Mouse (Mus musculus) brain, embryonic 14.5 days (tissue): ENCODE measurements around the gene Mcoln2. TPM values are rescaled to one million over a fixed set of nuclear protein-coding genes. Genes with fewer than 3 reads are reported as not detected.
"Not testable (repeated sequence)": the region's sequence is repeated elsewhere in the genome, so short reads cannot be mapped to it uniquely, and the experiment has no call there.

Source experiments
- DNase-seq: peaks from one replicate; pipeline ENCODE4 v3.0.0-alpha.2; 2011; ENCODE audit warnings: low read depth
- CTCF ChIP-seq: fragments of 200-500 bp; IDR thresholded peaks from 2 replicates; pipeline ENCODE4 v1.5.1; 2012; ENCODE audit warnings: inconsistent platforms, mild to moderate bottlenecking, moderate library complexity, borderline replicate concordance; ENCODE audit not compliant: insufficient read depth, insufficient read length; ENCODE audit errors: extremely low read depth
- POLR2A ChIP-seq: fragments of 200-500 bp; IDR thresholded peaks from 2 replicates; pipeline ENCODE4 v1.6.1; 2012; ENCODE audit warnings: mild to moderate bottlenecking, inconsistent platforms, borderline replicate concordance; ENCODE audit not compliant: poor library complexity, insufficient read depth, insufficient read length, severe bottlenecking; ENCODE audit errors: extremely low read depth
- polyA plus RNA-seq: library from polyadenylated mRNA; depleted of rRNA; stranded (reverse); fragments of >200 nt; gene quantifications from 2 replicates; pipeline ENCODE4 v1.2.3, GENCODE M21; 2012

Gene Mcoln2
- polyA plus RNA-seq, 1 experiment, result 0.19 TPM

DNA sequence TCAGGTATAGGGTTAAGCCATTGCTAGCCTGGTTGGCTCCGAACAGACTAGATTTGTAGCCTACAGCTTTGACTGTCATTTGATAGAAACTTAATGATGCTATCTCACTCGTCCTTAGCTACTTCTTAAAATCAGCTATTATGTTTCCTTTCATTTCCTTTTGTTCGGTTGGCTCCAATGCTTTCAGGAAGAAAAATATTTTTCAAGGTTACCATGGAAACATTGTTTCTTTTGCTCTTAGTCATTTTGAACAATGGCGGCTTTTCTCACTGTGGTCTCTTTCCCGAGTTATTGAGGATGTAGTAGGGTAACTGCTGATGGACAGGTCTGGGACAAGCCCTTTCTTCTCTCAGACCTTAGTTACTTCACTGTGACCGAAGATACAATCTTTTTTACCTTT, 46.7 kb downstream of the Mcoln2 start:
- TF ChIP-seq CTCF, result no peak
- no peak for TF ChIP-seq POLR2A
- peak; percentile 32 for DNase-seq

- no peak for TF ChIP-seq POLR2A
- no peak for DNase-seq
These were observed 47.4 kb downstream of the Mcoln2 start for GRCm38 (mm10) chr3:146196780-146197743.

DNA sequence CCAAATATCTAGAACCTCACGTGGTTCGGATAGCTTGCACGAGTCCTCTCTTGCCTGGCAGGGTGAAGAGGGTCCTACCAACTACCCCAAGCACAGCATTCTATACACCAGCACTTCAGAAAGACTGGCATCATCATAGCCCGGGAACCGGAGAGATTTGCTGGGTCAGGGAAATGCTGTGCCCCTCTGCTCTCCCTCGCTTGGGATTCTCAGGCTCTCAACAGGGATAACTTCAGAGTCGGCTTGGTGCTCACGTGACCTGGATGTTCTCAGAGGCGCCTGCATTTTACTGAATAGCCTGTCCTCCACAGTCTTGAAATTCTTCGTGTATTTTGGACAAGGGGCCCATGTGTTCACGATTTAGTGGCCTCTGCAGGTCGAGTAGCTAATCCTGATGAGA, 48.2 kb downstream of the Mcoln2 start:
- TF ChIP-seq CTCF, result no peak
- TF ChIP-seq POLR2A, result no peak
- DNase-seq, result no peak

GRCm38 (mm10) chr3:146198803-146199481, 49.3 kb downstream of the Mcoln2 start:
- TF ChIP-seq CTCF, result no peak
- TF ChIP-seq POLR2A, result no peak
- no peak for DNase-seq

GRCm38 (mm10) chr3:146199486-146199885, 49.9 kb downstream of the Mcoln2 start:
- no peak for DNase-seq
- TF ChIP-seq CTCF (no peak), POLR2A (no peak)

DNA sequence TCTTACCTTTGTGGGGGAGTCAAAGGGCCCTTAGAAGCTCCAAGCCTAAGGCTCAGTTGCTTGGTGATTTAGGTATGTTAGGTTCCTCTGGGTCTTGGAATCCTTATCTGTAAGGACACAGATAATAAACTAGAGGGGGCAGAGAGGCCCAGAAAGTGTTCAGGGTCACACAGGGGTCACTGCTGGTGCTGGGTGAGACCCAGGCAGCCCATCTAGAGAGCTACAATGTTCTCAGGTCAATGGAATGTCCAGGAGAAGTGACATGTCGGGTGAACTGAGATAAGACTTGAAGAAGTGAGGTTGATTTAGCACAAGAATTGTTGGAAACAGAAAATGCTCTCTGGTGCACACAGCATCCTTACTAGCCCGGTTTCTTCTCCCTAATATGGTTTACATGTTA, 54.7 kb downstream of the Mcoln2 start:
- DNase-seq, result no peak
- TF ChIP-seq CTCF, result no peak
- TF ChIP-seq POLR2A, result no peak

DNA sequence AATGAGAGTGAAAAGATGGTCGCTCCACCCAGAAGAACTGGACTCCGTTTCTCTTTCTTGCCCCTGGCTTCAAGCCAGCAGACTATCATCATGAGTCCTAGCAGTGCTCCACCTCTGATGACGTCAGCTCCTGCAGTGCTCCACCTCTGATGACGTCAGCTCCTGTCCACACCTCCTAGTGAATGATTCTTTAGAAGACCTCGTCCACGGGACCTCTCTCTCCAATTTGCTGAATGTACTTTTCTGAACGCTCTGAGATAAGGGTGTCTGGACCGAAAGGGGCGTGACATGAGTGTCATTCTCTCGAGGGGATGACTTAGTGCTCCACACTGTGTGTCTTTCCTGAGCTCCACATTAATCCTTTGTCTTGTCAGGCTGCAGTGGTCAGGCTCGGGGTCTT, 55.7 kb downstream of the Mcoln2 start:
- TF ChIP-seq POLR2A (no peak), CTCF (no peak)
- DNase-seq, result no peak

DNA sequence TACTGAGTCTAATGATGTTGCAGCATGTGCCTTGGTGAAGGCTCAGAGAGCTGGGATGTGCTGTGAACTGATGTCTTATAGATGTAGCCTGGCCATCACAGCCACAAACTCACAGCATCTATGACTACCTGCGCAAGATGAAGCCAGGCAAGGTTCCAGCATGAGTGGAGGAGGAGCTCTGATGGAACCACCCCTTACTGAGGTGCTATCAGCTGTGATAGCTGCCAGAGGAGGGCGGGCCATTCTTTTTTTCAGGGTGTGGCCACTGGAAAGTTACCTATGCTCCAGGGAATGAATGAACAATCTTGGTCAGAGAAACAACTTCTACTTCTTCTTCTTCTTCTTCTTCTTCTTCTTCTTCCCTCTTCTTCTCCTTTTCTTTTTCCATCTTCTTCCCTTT, 57.0 kb downstream of the Mcoln2 start:
- TF ChIP-seq CTCF (no peak), POLR2A (no peak)
- DNase-seq, result no peak

- no peak for DNase-seq
- TF ChIP-seq CTCF (no peak), POLR2A (no peak)
These were observed 57.8 kb downstream of the Mcoln2 start for GRCm38 (mm10) chr3:146207440-146207839.

DNA sequence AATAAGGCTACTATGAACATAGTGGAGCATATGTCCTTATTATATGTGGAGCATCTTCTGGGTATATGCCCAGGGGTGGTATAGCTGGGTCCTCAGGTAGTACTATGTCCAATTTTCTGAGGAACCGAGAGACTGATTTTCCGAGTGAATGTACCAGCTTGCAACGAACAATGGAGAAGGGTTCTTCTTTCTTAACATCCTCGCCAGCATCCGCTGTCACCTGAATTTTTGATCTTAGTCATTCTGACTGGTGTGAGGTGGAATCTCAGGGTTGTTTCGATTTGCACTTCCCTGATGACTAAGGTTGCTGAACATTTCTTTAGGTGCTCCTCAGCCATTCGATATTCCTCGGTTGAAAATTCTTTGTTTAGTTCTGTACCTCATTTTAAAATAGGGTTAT, 60.1 kb downstream of the Mcoln2 start:
- DNase-seq, result not testable (repeated sequence)

GRCm38 (mm10) chr3:146211141-146211747, 61.6 kb downstream of the Mcoln2 start:
- no peak for DNase-seq
- no peak for TF ChIP-seq CTCF
- TF ChIP-seq POLR2A, result no peak
